Mouse (Mus musculus) ovary, adult 2 months (tissue): Measurements from ENCODE around the gene Atp5j. TPM values are rescaled to one million over a fixed set of nuclear protein-coding genes. Genes with fewer than 3 reads are reported as not detected.

Source experiments
- polyA plus RNA-seq: library from polyadenylated mRNA; depleted of rRNA; stranded (reverse); fragments of >200 nt; gene quantifications from 2 replicates; pipeline ENCODE4 v1.2.3, GENCODE M21; 2012; rRNA removed

Atp5j gene
- 239 and 267 TPM in 2 replicates for polyA plus RNA-seq

DNA sequence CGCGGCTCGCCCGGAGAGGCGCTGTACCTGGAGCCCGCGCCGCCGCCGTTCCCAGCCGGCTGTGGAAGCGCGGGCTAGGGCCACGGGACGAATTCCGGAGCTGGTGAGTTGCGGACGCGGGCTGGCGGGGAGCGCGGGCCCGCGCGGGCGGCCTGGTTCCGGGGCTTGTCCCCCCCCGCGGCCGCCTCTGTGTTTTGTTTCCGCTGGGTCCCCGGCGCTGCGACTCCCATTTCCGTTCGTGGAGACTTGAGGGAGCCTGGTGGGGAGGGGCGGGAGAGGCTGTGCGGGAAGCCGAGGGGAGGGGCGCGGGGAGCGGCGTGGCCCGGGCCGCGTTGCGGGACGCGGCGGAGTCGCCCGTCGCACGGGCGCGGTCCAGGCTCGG is at the start of gene Atp5j:
Gene Atp5j (minus strand): TSS at position 185 of the 382 bp plus-strand sequence.

DNA sequence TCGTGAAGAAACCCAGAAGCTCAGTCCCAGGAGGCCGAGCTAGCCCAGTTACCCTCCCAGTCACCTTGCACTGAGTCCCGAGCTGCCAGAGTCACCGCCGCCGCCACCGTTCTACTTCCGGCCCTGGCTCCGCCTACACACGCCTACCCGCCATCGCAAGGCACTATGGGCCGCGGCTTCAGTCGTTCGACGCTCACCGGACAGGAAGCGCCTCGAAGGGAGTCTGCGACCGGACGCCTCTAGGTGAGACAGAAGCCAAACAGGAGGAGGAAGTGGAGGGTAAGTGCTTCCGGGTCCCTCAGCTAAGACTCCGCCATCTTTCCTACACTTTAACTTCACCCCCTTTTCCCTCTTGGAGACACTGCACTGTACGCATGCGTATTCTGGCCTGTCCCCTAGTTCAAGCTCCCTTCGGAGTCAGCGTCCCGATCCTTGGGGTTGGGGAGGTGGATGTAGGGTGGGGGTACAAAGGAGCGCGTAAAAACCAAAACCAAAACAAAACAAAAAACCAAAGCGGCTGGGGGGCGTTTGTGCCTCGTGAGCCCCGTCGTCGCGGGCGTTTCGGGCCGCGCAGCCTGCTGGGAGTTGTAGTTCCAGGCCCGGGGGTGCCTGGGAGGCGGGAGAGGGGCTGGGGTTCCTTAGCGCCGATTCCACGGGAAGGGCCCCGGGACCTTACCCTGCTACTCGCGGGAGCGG is 532 bp downstream of the Atp5j start, which contains the start of gene Gabpa:
Gene Gabpa (plus strand): TSS at position 181 of the 696 bp plus-strand sequence.

Other genes starting within 250 kb of the Atp5j start
- 5.0 and 10.3 TPM in 2 replicates for gene Mrpl39, start 99.9 kb downstream of the Atp5j start, polyA plus RNA-seq
- 22.4 and 28.7 TPM in 2 replicates for gene Jam2, start 61.5 kb downstream of the Atp5j start, polyA plus RNA-seq
- 5.2 and 6.8 TPM in 2 replicates for gene Gabpa, start 700 bp downstream of the Atp5j start, polyA plus RNA-seq